Mouse (Mus musculus) thymus, adult 2 months (tissue): ENCODE results near the gene Tmem121b. TPM values are rescaled to one million over a fixed set of nuclear protein-coding genes. Genes with fewer than 3 reads are reported as not detected.

Source experiments
- DNase-seq: peaks from one replicate; pipeline ENCODE4 v3.0.0; 2021
- H3K27ac ChIP-seq: fragments of 200-500 bp; 2 replicates; pipeline ENCODE4 v1.5.1; 2012; ENCODE audit warnings: low read length, control low read depth; ENCODE audit not compliant: control insufficient read depth, insufficient read depth
- H3K27me3 ChIP-seq: fragments of 200-500 bp; 2 replicates; pipeline ENCODE4 v1.6.1; 2012; ENCODE audit warnings: mild to moderate bottlenecking, low read length, moderate library complexity, mixed read lengths; ENCODE audit not compliant: control insufficient read depth, insufficient read depth
- H3K36me3 ChIP-seq: fragments of 200-500 bp; 2 replicates; pipeline ENCODE4 v1.6.1; 2012; ENCODE audit warnings: mild to moderate bottlenecking, low read length, moderate library complexity; ENCODE audit not compliant: control insufficient read depth, insufficient read depth
- H3K4me1 ChIP-seq: fragments of 200-500 bp; replicated peaks from 2 replicates; pipeline ENCODE4 v1.6.1; 2012; ENCODE audit warnings: low read length; ENCODE audit not compliant: control insufficient read depth, insufficient read depth
- H3K4me3 ChIP-seq: fragments of 200-500 bp; 2 replicates; pipeline ENCODE4 v1.5.1; 2012; ENCODE audit warnings: mild to moderate bottlenecking, low read length, control low read depth, moderate library complexity; ENCODE audit not compliant: control insufficient read depth, insufficient read depth
- CTCF ChIP-seq: fragments of 200-500 bp; IDR thresholded peaks from 2 replicates; pipeline ENCODE4 v1.5.1; 2012; ENCODE audit warnings: mild to moderate bottlenecking, control low read depth, low read length, moderate library complexity, borderline replicate concordance; ENCODE audit not compliant: control insufficient read depth, poor library complexity, insufficient read depth; ENCODE audit errors: extremely low read depth
- POLR2A ChIP-seq: fragments of 200-500 bp; IDR thresholded peaks from 2 replicates; pipeline ENCODE4 v1.6.1; 2012; ENCODE audit warnings: mild to moderate bottlenecking, low read length, control low read depth, moderate library complexity; ENCODE audit not compliant: control insufficient read depth, poor library complexity, insufficient read depth; ENCODE audit errors: extremely low read depth
- WGBS: fragments of 180-500 bp; shearing (Covaris S2); methylation state at CpG from one replicate; pipeline ENCODE4 v1.1.7; 2018; 5-methylcytosine and 5-hydroxymethylcytosine counted together
- polyA plus RNA-seq: library from polyadenylated mRNA; depleted of rRNA; stranded (reverse); fragments of >200 nt; gene quantifications from 2 replicates; pipeline ENCODE4 v1.2.3, GENCODE M21; 2012

Gene Tmem121b
- polyA plus RNA-seq, 1 experiment = 1.2 TPM

- no peaks in the 10 kb centered on the region for H3K27me3 ChIP-seq
- no peak overlapping the region for H3K4me3 ChIP-seq
- H3K27ac ChIP-seq = no peak overlapping the region
- peaks cover 16% of the 10 kb centered on the region for H3K4me1 ChIP-seq
- DNase-seq = no peak
- no peak for TF ChIP-seq POLR2A
- no peak for TF ChIP-seq CTCF
- 90% methylated on average over 1 of the region's 1 CpGs for WGBS
- no peaks in the 10 kb centered on the region for H3K36me3 ChIP-seq
These were observed 39.0 kb upstream of the Tmem121b start for GRCm38 (mm10) chr6:120532594-120532993.

DNA sequence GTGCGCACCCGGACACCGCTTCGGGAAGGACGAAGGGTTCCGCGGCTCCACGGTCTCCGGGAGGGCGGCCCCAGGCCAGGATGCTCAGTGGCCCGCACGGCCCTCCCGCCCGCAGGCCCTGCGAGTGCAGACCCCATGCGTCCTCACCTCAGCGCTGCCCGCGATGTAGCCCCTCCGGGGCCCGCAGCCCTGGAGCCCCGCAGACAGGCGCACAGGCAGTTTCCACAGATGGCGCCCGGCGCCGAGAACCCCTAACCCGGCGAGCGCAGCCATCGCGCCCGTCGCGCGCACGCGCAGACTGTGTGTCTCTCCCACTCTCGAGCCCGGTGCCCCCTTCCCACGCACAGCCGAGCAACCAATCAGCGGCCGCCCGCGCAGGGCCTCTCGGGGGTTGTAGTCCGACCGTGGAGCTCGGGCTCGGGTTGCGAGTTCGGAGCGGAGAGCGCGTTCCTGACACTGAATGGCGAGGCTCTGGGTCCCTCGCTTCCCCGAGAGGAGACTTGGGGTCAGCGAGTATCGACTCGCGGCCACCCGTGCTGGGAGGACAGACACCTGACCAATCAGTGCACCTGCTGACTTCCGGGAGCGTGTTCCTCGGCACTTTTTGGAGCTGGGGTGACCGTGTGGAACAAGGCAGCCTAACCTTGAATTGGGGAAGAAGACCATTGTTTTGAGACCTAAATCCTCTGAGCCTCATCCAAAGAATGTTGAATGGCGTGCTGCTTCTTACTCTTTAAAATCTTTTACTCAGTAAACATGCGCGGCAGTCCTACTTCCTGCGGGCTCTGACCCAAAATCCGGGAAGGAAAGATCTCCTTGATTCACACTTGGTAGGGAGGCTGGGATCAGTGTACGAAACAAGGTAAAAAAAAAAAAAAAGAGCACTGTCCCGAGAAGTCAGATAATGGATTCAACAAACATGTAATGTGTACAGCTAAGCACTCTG lies 37.7 kb upstream of the Tmem121b start, which contains the start of gene Hdhd5:
Hdhd5 (minus strand) TSS at position 300 of the 946 bp plus-strand sequence.
- no peak within 1 kb of the TSS for H3K27ac ChIP-seq
- H3K27me3 ChIP-seq = no peaks in the 10 kb centered on the region
- peak; percentile 95 for DNase-seq
- under 1% methylated on average over 75 of the region's 75 CpGs for WGBS
- H3K4me3 ChIP-seq = peak within 1 kb of the TSS; percentile 59
- peak; percentile 98 for TF ChIP-seq POLR2A
- TF ChIP-seq CTCF = peak; percentile 22; the same call in 1 of the 2 replicates
- peaks cover 16% of the 10 kb centered on the region for H3K4me1 ChIP-seq
- no peaks in the 10 kb centered on the region for H3K36me3 ChIP-seq

DNA sequence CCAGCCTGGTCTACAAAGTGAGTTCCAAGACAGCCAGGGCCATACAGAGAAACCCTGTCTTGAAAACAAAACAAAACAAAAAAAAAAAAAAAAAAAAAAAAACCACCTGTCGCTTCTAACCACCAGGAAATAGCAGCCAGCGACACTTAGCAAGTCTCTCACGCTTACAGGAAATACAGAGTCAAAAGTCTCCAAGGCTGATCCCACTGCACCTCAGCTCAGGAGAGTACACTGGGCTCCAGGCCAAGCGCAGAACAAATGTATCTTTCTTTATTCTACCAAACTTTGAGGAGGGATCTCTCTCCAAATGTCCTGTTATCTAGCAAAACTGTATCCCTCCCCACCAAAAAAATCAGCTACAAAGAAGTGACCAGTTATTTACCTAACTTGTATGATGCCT lies 35.5 kb upstream of the Tmem121b start:
- Histone ChIP-seq H3K27ac (peak overlapping the region; percentile 97), H3K27me3 (no peaks in the 10 kb centered on the region), H3K4me3 (peak overlapping the region; percentile 17; the same call in 1 of the 2 replicates), H3K4me1 (peaks cover 16% of the 10 kb centered on the region), H3K36me3 (no peaks in the 10 kb centered on the region)
- DNase-seq = peak; percentile 50
- no peak for TF ChIP-seq POLR2A
- no peak for TF ChIP-seq CTCF
- WGBS = 5% methylated on average over 4 of the region's 4 CpGs

DNA sequence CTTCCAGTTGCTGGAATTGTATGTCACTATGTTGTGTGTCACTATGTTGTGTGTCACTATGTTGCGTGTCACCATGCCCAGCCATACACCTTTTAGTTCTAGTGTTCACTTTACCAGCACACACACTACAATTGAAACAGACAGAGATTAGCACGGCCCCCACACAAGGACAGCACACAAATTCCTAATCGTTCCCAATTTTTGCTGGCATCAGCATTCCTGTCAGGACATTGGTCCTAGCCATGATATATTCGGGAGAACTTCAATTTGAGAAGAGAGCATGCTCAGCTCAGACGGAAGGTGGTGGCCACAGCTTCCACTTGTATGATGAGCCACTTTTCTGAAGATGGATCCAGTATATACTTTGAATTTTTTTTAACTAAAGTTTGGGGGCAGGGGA lies 31.2 kb upstream of the Tmem121b start:
- DNase-seq = no peak
- Histone ChIP-seq H3K4me1 (peaks cover 11% of the 10 kb centered on the region), H3K4me3 (no peak overlapping the region), H3K27ac (no peak overlapping the region), H3K27me3 (no peaks in the 10 kb centered on the region), H3K36me3 (peaks cover 35% of the 10 kb centered on the region)
- 93% methylated on average over 5 of the region's 5 CpGs for WGBS
- TF ChIP-seq CTCF (no peak), POLR2A (no peak)

DNA sequence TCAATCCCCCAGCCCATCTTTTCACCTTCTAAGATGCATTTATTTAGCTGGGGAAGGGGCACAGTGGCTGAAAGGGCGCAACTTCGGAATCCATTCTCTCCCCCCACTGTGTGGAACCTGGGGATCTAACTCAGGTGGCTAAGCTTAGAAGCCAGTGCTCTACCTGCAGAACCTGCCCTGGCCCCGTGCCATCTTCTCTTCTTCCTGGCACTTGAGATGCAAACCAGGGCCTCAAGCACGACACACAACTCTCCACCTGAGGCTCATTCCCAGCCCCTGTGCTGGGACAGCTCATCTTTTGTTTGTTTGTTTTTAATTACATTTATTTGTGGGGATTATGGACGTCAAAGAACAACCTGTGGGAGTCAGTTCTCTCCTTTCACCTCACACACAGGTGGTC lies 26.0 kb upstream of the Tmem121b start:
- peaks cover 56% of the 10 kb centered on the region for H3K36me3 ChIP-seq
- no peaks in the 10 kb centered on the region for H3K27me3 ChIP-seq

DNA sequence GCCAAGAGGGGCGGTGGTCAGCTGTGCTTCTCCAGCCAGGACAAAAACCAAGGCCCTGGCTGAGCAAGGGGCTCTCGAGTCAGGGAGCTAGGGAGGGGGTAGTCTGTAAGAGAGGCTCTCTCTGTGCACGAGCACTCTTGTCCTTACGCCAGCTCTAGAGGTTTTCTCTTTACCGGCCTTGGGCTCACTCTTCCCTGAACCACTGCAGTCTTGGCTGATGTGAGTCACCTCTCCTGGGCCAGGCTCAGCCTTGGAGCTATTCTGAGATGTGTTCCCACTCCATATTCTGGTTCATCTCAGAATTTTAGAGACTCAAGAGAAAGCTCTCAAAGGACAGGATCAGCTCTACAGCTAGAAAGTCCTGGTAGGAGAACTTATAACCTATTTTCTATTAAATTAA lies 23.7 kb upstream of the Tmem121b start:
- H3K27me3 ChIP-seq = no peaks in the 10 kb centered on the region
- H3K36me3 ChIP-seq = peaks cover 64% of the 10 kb centered on the region
- TF ChIP-seq POLR2A = no peak
- no peak for TF ChIP-seq CTCF
- no peaks in the 10 kb centered on the region for H3K4me1 ChIP-seq
- 93% methylated on average over 5 of the region's 5 CpGs for WGBS
- no peak overlapping the region for H3K4me3 ChIP-seq
- H3K27ac ChIP-seq = no peak overlapping the region
- no peak for DNase-seq

More for the DNA sequence above, 26.0 kb upstream of the Tmem121b start:
- DNase-seq = no peak
- TF ChIP-seq CTCF (no peak), POLR2A (no peak)
- Histone ChIP-seq H3K4me3 (no peak overlapping the region), H3K27ac (no peak overlapping the region), H3K4me1 (no peaks in the 10 kb centered on the region)
- 93% methylated on average over 5 of the region's 5 CpGs for WGBS

DNA sequence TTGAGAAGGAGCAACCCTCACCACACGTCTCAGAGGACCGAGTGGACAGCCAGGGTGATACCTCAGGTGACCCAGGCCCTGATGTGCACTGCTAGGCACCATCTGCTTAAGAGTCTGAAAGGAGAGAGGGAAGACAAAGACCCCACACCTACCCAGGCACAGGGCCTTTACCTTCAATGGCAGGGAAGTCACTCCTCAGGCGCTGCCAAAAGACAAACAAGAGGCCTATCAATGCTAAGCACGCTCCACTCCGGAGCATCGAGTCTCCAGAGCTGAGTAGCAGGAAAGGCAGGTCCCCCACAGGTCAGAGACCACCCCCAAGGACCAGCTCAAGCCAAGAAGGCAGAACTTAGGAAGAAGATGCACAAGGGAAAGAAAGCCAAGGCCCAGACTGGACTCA lies 23.3 kb upstream of the Tmem121b start:
- 95% methylated on average over 6 of the region's 6 CpGs for WGBS
- no peak for DNase-seq
- Histone ChIP-seq H3K27ac (no peak overlapping the region), H3K36me3 (peaks cover 62% of the 10 kb centered on the region), H3K4me3 (no peak overlapping the region), H3K4me1 (no peaks in the 10 kb centered on the region), H3K27me3 (no peaks in the 10 kb centered on the region)
- TF ChIP-seq POLR2A = no peak
- TF ChIP-seq CTCF = no peak
